8 mouse cellular contexts compared by ENCODE assay signal in the genomic region with DNA sequence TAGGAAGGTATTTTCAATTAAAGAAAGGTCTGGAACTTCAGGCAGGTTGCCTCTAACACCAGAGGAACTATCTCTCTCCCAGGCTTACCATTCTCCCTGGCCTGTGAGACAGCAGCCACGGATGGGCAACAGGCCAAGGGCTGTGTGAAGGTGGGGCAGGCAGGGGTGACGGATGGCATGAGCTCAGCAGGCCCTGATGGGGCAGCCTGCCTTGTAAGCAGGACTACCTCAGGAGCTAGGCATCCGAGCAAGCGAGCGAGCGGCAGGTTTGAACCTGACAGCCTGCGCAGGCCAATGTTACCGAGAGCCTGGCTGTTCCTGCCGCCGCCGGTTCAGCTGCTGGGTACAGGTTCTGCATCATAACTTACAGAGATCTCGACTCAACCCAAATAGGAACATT. TPM values are rescaled to one million over a fixed set of nuclear protein-coding genes. Genes with fewer than 3 reads are reported as not detected.
DNase-seq lines count a peak whose midpoint lies in the region; ATAC-seq and TF ChIP-seq lines count a peak whose summit lies in the region.

No protein-coding gene starts in this region.

- H3K4me1 ChIP-seq in hindbrain, postnatal 0 days (ENCODE audit: insufficient read depth, low read length) = no peaks in the 10 kb centered on the region; the same call in 1 of the 2 replicates
- 0 out of 2 replicates have a peak, but pooled peaks cover 4% of the 10 kb centered on the region for H3K4me1 ChIP-seq in hindbrain, embryonic 14.5 days (replicated peaks; ENCODE audit: control insufficient read depth, insufficient read depth, low read length)
- H3K4me1 ChIP-seq in heart, adult 2 months (ENCODE audit: control insufficient read depth, insufficient read depth, low read length) = no peaks in the 10 kb centered on the region
- H3K4me1 ChIP-seq in forebrain, postnatal 0 days (ENCODE audit: insufficient read depth) = no peaks in the 10 kb centered on the region

- no peak overlapping the region for H3K4me2 ChIP-seq in hindbrain, postnatal 0 days (ENCODE audit: low read depth, low read length)
- H3K4me2 ChIP-seq in hindbrain, embryonic 14.5 days (replicated peaks) = no peak overlapping the region
- no peak overlapping the region for H3K4me2 ChIP-seq in forebrain, postnatal 0 days (ENCODE audit: low read depth)

- H3K27me3 ChIP-seq in hindbrain, postnatal 0 days (ENCODE audit: insufficient read depth, low read length) = no peaks in the 10 kb centered on the region
- no peaks in the 10 kb centered on the region for H3K27me3 ChIP-seq in hindbrain, embryonic 14.5 days (ENCODE audit: control insufficient read depth, insufficient read depth, low read length)
- H3K27me3 ChIP-seq in heart, adult 2 months (ENCODE audit: control insufficient read depth, insufficient read depth, low read length) = no peaks in the 10 kb centered on the region
- no peaks in the 10 kb centered on the region for H3K27me3 ChIP-seq in forebrain, postnatal 0 days (ENCODE audit: insufficient read depth, low read length)

- TF ChIP-seq CTCF in hindbrain, postnatal 0 days (IDR thresholded peaks at IDR 0.05; ENCODE audit: low read depth) = no peak
- TF ChIP-seq CTCF in heart, adult 2 months (IDR thresholded peaks at IDR 0.05) = no peak
- TF ChIP-seq CTCF in forebrain, postnatal 0 days (IDR thresholded peaks at IDR 0.05; ENCODE audit: low read depth) = no peak

- TF ChIP-seq EP300 in heart, adult 2 months (IDR thresholded peaks at IDR 0.05; ENCODE audit: insufficient read depth, low read depth, low read length) = no peak

- peak; percentile 62 for DNase-seq in hindbrain, postnatal 0 days (ENCODE audit: low spot score)
- no peak for DNase-seq in hindbrain, embryonic 14.5 days (ENCODE audit: low spot score)
- DNase-seq in adrenal gland, postnatal 4 days (ENCODE audit: low spot score in 2 of 2) = peak; percentile 43 to 57
- peak; percentile 70 to 75 for DNase-seq in heart, adult 2 months
- DNase-seq in kidney, postnatal 25 days = peak; percentile 86 to 89
- peak; percentile 64 for DNase-seq in urinary bladder, adult 2 months (ENCODE audit: low spot score)
- DNase-seq in forebrain, postnatal 0 days = no peak

- no peak overlapping the region for H3K4me3 ChIP-seq in hindbrain, postnatal 0 days (ENCODE audit: low read length)
- H3K4me3 ChIP-seq in hindbrain, embryonic 14.5 days (replicated peaks; ENCODE audit: low read length) = no peak overlapping the region
- no peak overlapping the region for H3K4me3 ChIP-seq in heart, adult 2 months
- H3K4me3 ChIP-seq in forebrain, postnatal 0 days (ENCODE audit: low read depth, low read length) = no peak overlapping the region

- no peak overlapping the region for H3K27ac ChIP-seq in hindbrain, postnatal 0 days
- no peak overlapping the region for H3K27ac ChIP-seq in hindbrain, embryonic 14.5 days
- H3K27ac ChIP-seq in heart, adult 2 months = no peak overlapping the region
- H3K27ac ChIP-seq in forebrain, postnatal 0 days (ENCODE audit: low read depth, low read length) = no peak overlapping the region

- ATAC-seq in hindbrain, postnatal 0 days = peak; percentile 69; the same call in 1 of the 2 replicates
- no peak for ATAC-seq in hindbrain, embryonic 14.5 days (ENCODE audit: low FRiP score)
- ATAC-seq in frontal cortex, adult (ENCODE audit: low TSS enrichment) = no peak
- no peak for ATAC-seq in forebrain, postnatal 0 days

- H3K79me2 ChIP-seq in heart, adult 2 months (replicated peaks; ENCODE audit: control insufficient read depth, insufficient read depth, low read length) = no peaks in the 10 kb centered on the region

- H3K9me3 ChIP-seq in hindbrain, postnatal 0 days (ENCODE audit: low read length) = no peaks in the 10 kb centered on the region
- H3K9me3 ChIP-seq in hindbrain, embryonic 14.5 days (ENCODE audit: control insufficient read depth, low read length) = no peaks in the 10 kb centered on the region
- H3K9me3 ChIP-seq in forebrain, postnatal 0 days (ENCODE audit: low read length) = no peaks in the 10 kb centered on the region

- intact Hi-C loops in heart, adult 2 months (cut with DNase I) = no loop called here

- no peaks in the 10 kb centered on the region for H3K36me3 ChIP-seq in hindbrain, postnatal 0 days (ENCODE audit: insufficient read depth, low read length)
- H3K36me3 ChIP-seq in hindbrain, embryonic 14.5 days (replicated peaks; ENCODE audit: control insufficient read depth, insufficient read depth) = no peaks in the 10 kb centered on the region
- H3K36me3 ChIP-seq in heart, adult 2 months (ENCODE audit: control insufficient read depth, insufficient read depth, low read length) = no peaks in the 10 kb centered on the region
- H3K36me3 ChIP-seq in forebrain, postnatal 0 days (ENCODE audit: insufficient read depth) = no peaks in the 10 kb centered on the region

- 71% methylated on average over 12 of the region's 12 CpGs for WGBS in hindbrain, postnatal 0 days
- 56% methylated on average over 12 of the region's 12 CpGs for WGBS in hindbrain, embryonic 14.5 days
- WGBS in heart, adult 2 months = 57% methylated on average over 12 of the region's 12 CpGs
- 59% methylated on average over 12 of the region's 12 CpGs for WGBS in forebrain, postnatal 0 days

- no peak overlapping the region for H3K9ac ChIP-seq in hindbrain, postnatal 0 days (replicated peaks; ENCODE audit: low read length)
- H3K9ac ChIP-seq in hindbrain, embryonic 14.5 days = no peak overlapping the region
- H3K9ac ChIP-seq in heart, adult 2 months (ENCODE audit: low read depth, low read length) = no peak overlapping the region
- H3K9ac ChIP-seq in forebrain, postnatal 0 days = no peak overlapping the region

- TF ChIP-seq POLR2A in heart, adult 2 months (IDR thresholded peaks at IDR 0.05; ENCODE audit: insufficient read depth, low read depth, low read length) = no peak

RNA-seq across cellular contexts. Expression of a gene that starts 11.4 kb away (rescaled TPM):
- total RNA-seq in hindbrain, postnatal 0 days (2014; rRNA removed) = 5.8 and 6.3 TPM in 2 replicates
- 3.7 and 4.4 TPM in 2 replicates for polyA plus RNA-seq in hindbrain, postnatal 0 days (2015; fragmentation: Nextera tagmentation; extraction: Ambion mirVana)
- polyA plus RNA-seq in hindbrain, embryonic 14.5 days (2014; fragmentation: Nextera tagmentation; extraction: Ambion mirVana) = 1.8 and 2.0 TPM in 2 replicates
- total RNA-seq in adrenal gland, postnatal 4 days (2021) = 10 to 100 TPM in 1 of 2 experiments, 1 to 10 TPM in 1; 2.5 to 12.3 TPM
- total RNA-seq in heart, adult 2 months (2021) = 10 to 100 TPM in 1 of 2 experiments, 1 to 10 TPM in 1; 9.3 to 11.8 TPM
- polyA plus RNA-seq in heart, adult 2 months (2012; rRNA removed) = 1.6 and 2.5 TPM in 2 replicates
- 24.2 and 25.0 TPM in 2 replicates for polyA plus RNA-seq in urinary bladder, adult 2 months (2012; rRNA removed)
- 5.2 and 5.8 TPM in 2 replicates for total RNA-seq in forebrain, postnatal 0 days (2014; rRNA removed)
- polyA plus RNA-seq in forebrain, postnatal 0 days (2015; fragmentation: Nextera tagmentation; extraction: Ambion mirVana) = 2.8 and 4.4 TPM in 2 replicates

Comparison
In these comparisons a context has a peak if more than half of its experiments do, and no peak if none do; other contexts are left out.
1. DNase-seq: peak in hindbrain, postnatal 0 days (single experiment), adrenal gland, postnatal 4 days (2 of 2), heart, adult 2 months (2 of 2), kidney, postnatal 25 days (2 of 2) and urinary bladder, adult 2 months (single experiment); none in hindbrain, embryonic 14.5 days (single experiment) and forebrain, postnatal 0 days (single experiment).